Mouse (Mus musculus) testis, adult 2 months (tissue): ENCODE results near the gene Aff3. TPM values are rescaled to one million over a fixed set of nuclear protein-coding genes. Genes with fewer than 3 reads are reported as not detected.

ENCODE experiments used
- H3K27ac ChIP-seq: fragments of 200-500 bp; 2 replicates; pipeline ENCODE4 v1.5.1; 2012; ENCODE audit warnings: low read depth, low read length; ENCODE audit not compliant: control insufficient read depth, insufficient read depth
- H3K27me3 ChIP-seq: fragments of 200-500 bp; 2 replicates; pipeline ENCODE4 v1.6.1; 2012; ENCODE audit warnings: mild to moderate bottlenecking, low read length, moderate library complexity; ENCODE audit not compliant: control insufficient read depth, insufficient read depth
- H3K36me3 ChIP-seq: fragments of 200-500 bp; 2 replicates; pipeline ENCODE4 v1.6.1; 2012; ENCODE audit warnings: mild to moderate bottlenecking, low read length; ENCODE audit not compliant: control insufficient read depth, insufficient read depth
- H3K4me1 ChIP-seq: fragments of 200-500 bp; 2 replicates; pipeline ENCODE4 v1.6.1; 2012; ENCODE audit warnings: low read length; ENCODE audit not compliant: control insufficient read depth, insufficient read depth
- H3K4me3 ChIP-seq: fragments of 200-500 bp; 2 replicates; pipeline ENCODE4 v1.5.1; 2012; ENCODE audit warnings: low read depth, mild to moderate bottlenecking, low read length, moderate library complexity, mixed read lengths; ENCODE audit not compliant: control insufficient read depth
- CTCF ChIP-seq: fragments of 200-500 bp; IDR thresholded peaks from 2 replicates; pipeline ENCODE4 v1.5.1; 2012; ENCODE audit warnings: low read depth, mild to moderate bottlenecking, inconsistent platforms, low read length, moderate library complexity; ENCODE audit not compliant: control insufficient read depth, insufficient read depth, insufficient replicate concordance
- POLR2A ChIP-seq: fragments of 200-500 bp; IDR thresholded peaks from 2 replicates; pipeline ENCODE4 v1.6.1; 2012; ENCODE audit warnings: low read depth, mild to moderate bottlenecking, inconsistent platforms, low read length, moderate library complexity; ENCODE audit not compliant: control insufficient read depth
- polyA plus RNA-seq: library from polyadenylated mRNA; depleted of rRNA; stranded (reverse); fragments of >200 nt; gene quantifications from 2 replicates; pipeline ENCODE4 v1.2.3, GENCODE M21; 2012

Aff3 gene
- polyA plus RNA-seq, 1 experiment = 8.1 TPM

DNA sequence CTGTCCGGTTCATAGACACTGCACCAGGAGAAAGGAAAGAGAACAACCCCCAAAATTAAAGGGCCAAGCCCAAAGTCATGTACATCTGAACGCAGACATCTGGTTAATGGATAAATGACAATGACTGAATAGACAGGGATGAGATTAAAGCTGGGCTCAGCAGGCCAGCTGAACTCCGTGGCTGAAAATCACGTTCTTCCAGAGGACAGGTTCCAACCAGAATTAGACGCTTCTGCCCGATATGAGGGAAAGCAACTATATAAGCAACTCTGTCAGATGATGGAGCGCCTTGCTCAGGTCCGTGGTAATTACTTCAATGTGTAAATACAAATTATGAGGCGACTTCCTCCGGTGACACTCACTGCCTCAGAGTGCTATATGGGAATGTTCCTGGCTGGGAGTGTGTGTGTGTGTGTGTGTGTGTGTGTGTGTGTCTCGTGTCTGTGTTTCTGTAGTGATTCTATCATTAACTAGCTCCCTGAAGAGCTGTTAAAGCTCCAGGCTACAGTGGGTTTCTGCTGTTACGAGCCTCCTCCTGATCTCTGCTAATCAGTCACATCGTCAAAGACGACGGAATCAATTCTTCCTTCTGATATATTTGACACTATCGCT is 127.7 kb downstream of the Aff3 start:
- no peak for TF ChIP-seq POLR2A
- H3K27ac ChIP-seq = no peak overlapping the region
- no peaks in the 10 kb centered on the region for H3K36me3 ChIP-seq
- H3K4me3 ChIP-seq = no peak overlapping the region
- no peaks in the 10 kb centered on the region; the same call in 1 of the 2 replicates for H3K4me1 ChIP-seq
- H3K27me3 ChIP-seq = no peaks in the 10 kb centered on the region

DNA sequence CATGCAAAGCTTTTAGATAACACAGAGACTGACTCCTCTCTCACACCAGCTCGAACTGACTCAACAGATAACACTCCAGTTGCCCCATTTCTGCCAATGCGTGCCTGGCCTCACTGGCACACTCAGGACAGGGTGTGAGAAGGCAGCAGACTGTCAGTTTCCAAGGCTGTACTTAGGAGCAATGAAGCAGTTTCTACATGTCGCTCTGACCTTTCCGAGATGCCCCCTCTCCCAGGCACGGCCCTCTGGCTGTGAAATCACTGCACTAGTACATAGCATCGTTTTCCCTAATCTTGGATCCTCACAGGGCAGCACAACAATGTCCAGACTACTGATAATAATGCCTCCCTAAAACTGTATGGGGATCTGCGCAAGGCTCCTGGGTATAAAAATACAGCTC is 132.2 kb downstream of the Aff3 start:
- H3K4me3 ChIP-seq = no peak overlapping the region
- H3K36me3 ChIP-seq = no peaks in the 10 kb centered on the region

GRCm38 (mm10) chr1:38528607-38529006 is 136.1 kb downstream of the Aff3 start:
- H3K4me3 ChIP-seq = no peak overlapping the region
- no peak for TF ChIP-seq CTCF
- no peak for TF ChIP-seq POLR2A
- no peak overlapping the region for H3K27ac ChIP-seq
- no peaks in the 10 kb centered on the region for H3K36me3 ChIP-seq
- H3K4me1 ChIP-seq = no peaks in the 10 kb centered on the region
- no peaks in the 10 kb centered on the region for H3K27me3 ChIP-seq

More for the DNA sequence above, 132.2 kb downstream of the Aff3 start:
- no peaks in the 10 kb centered on the region for H3K4me1 ChIP-seq
- H3K27ac ChIP-seq = no peak overlapping the region
- no peaks in the 10 kb centered on the region for H3K27me3 ChIP-seq
- TF ChIP-seq CTCF = no peak
- TF ChIP-seq POLR2A = no peak

DNA sequence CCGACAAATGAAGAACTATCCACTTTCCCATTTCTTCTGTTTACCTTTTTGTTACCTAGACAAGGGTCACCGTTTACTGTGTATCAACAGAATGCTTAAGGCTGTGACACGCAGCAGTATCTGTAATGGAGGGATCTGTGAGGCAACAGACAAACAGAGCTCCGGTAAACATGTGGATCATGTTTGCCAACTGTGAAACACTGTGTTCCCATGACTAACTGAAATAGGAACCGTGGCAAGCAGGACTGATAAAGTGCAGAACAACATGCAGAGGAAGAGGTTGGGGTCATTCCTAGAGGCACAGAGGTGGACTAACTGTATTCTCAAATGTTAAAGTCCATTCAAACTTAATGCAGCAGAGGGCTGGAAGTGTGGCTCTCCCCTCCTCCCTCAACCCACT is 138.2 kb downstream of the Aff3 start:
- Histone ChIP-seq H3K4me3 (no peak overlapping the region), H3K36me3 (no peaks in the 10 kb centered on the region), H3K27ac (no peak overlapping the region), H3K4me1 (no peaks in the 10 kb centered on the region), H3K27me3 (no peaks in the 10 kb centered on the region)
- TF ChIP-seq POLR2A = no peak
- TF ChIP-seq CTCF = no peak

DNA sequence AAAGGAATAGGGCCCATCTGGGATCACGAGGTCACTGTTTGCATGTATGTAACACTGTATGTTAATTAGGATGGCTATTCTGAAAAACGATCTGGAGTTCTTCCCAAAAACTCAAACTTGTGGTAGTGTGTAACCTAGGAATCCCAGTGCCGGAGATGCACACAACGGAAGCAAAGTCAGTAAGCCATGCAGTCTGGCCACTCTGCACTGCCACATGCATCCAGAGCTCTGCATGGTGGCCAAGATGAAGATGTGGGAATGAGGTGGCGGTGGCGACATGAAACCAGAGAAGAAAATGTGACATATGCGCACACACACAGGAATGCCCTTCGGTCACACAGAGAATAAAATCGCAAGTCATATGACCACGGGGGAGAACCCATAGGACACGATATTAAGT is 143.1 kb downstream of the Aff3 start:
- no peak for TF ChIP-seq CTCF
- TF ChIP-seq POLR2A = no peak
- Histone ChIP-seq H3K36me3 (no peaks in the 10 kb centered on the region), H3K4me1 (no peaks in the 10 kb centered on the region), H3K4me3 (no peak overlapping the region), H3K27ac (no peak overlapping the region), H3K27me3 (no peaks in the 10 kb centered on the region)

DNA sequence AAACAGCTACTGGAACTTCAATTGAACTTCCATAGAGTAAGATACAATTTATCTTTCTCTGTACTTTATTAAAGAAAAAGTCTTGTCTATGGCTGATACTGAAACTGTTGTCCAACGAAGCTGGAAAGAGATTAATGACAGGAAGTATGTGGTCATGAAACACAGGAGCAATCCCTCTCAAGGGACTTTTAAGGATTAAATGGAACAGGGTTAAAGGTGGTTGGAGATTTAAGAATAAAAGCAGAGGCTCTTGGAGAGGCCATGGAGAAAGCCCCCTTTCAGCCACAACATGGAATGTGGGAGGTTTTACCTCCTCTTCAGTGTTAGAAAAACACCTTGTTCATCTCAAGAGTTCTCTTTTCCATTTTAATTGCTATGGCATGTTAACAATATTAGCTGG is 148.5 kb downstream of the Aff3 start:
- Histone ChIP-seq H3K27me3 (no peaks in the 10 kb centered on the region), H3K36me3 (no peaks in the 10 kb centered on the region), H3K4me1 (no peaks in the 10 kb centered on the region), H3K4me3 (no peak overlapping the region), H3K27ac (no peak overlapping the region)
- TF ChIP-seq POLR2A (no peak), CTCF (no peak)

- Histone ChIP-seq H3K27me3 (no peaks in the 10 kb centered on the region), H3K27ac (0 out of 2 replicates have a peak overlapping the region, but pooled peaks have one; percentile 1), H3K36me3 (no peaks in the 10 kb centered on the region), H3K4me1 (no peaks in the 10 kb centered on the region), H3K4me3 (no peak overlapping the region)
- TF ChIP-seq POLR2A = no peak
- no peak for TF ChIP-seq CTCF
These were observed 150.1 kb downstream of the Aff3 start for GRCm38 (mm10) chr1:38514634-38515011.

DNA sequence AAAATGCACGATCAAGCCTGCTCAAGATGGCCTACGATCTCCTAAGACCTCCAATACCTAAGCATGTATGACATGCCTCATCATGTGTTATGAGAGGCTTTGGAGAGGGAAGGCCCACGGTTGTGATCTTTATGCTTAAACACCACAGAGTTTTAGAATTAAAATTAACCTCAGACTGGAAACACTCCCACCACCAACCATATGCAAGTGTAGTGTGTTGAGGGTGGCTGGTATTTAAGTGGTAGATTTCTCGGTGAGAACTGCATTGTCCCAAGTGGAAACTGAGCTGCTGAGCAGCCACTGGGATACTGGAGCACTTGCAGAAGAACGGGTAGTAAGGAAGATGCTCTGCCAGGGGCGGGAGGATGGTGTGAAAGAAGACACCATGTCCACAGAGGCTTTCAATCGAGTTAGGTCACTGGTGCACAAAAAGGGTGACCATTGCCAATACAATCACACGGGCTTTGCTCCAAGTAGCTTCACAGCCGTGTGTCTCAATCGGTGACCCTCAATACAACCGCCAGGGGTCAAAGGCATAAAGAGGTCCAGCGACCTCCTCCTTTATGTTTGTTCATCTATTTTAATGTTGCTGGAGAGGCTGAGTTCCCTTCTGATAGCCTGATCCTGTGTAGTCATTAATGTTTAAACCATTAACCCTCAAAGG is 150.7 kb downstream of the Aff3 start:
- no peaks in the 10 kb centered on the region for H3K36me3 ChIP-seq
- no peaks in the 10 kb centered on the region for H3K4me1 ChIP-seq
- H3K27me3 ChIP-seq = no peaks in the 10 kb centered on the region
- TF ChIP-seq POLR2A (no peak), CTCF (no peak)
- H3K27ac ChIP-seq = no peak overlapping the region
- H3K4me3 ChIP-seq = no peak overlapping the region
